Mouse (Mus musculus): Measurements from ENCODE around the gene Fbxo24. TPM values are rescaled to one million over a fixed set of nuclear protein-coding genes. Genes with fewer than 3 reads are reported as not detected.
A peak's percentile ranks its signal among the peaks of the same experiment; 100 is the strongest.

Fbxo24 gene
- total RNA-seq, 1 experiment from 2014 or later, result not detected

GRCm38 (mm10) chr5:137574470-137574901, 54.3 kb downstream of the Fbxo24 start:
- no peak for ATAC-seq (replicated peaks; ENCODE audit: insufficient number of reproducible peaks, low FRiP score, low TSS enrichment, poor library complexity, severe bottlenecking)

- no peak for ATAC-seq (replicated peaks; ENCODE audit: insufficient number of reproducible peaks, low FRiP score, low TSS enrichment, poor library complexity, severe bottlenecking)
Observed at GRCm38 (mm10) chr5:137570691-137571586, 57.9 kb downstream of the Fbxo24 start.

- no peak for ATAC-seq (replicated peaks; ENCODE audit: insufficient number of reproducible peaks, low FRiP score, low TSS enrichment, poor library complexity, severe bottlenecking)
Observed at GRCm38 (mm10) chr5:137570181-137570580, 58.6 kb downstream of the Fbxo24 start.

- ATAC-seq (replicated peaks; ENCODE audit: insufficient number of reproducible peaks, low FRiP score, low TSS enrichment, poor library complexity, severe bottlenecking), result peak; percentile 63; the same call in 1 of the 2 replicates
Observed at GRCm38 (mm10) chr5:137569665-137570064, 59.1 kb downstream of the Fbxo24 start, which contains the start of gene Tfr2. Tfr2 (plus strand) TSS chr5:137569840.

GRCm38 (mm10) chr5:137569031-137569430, 59.8 kb downstream of the Fbxo24 start:
- no peak for ATAC-seq (replicated peaks; ENCODE audit: insufficient number of reproducible peaks, low FRiP score, low TSS enrichment, poor library complexity, severe bottlenecking)

GRCm38 (mm10) chr5:137568223-137568798, 60.5 kb downstream of the Fbxo24 start:
- ATAC-seq (replicated peaks; ENCODE audit: insufficient number of reproducible peaks, low FRiP score, low TSS enrichment, poor library complexity, severe bottlenecking), result no peak

GRCm38 (mm10) chr5:137566416-137566815, 62.4 kb downstream of the Fbxo24 start:
- no peak for ATAC-seq (replicated peaks; ENCODE audit: insufficient number of reproducible peaks, low FRiP score, low TSS enrichment, poor library complexity, severe bottlenecking)

- ATAC-seq (replicated peaks; ENCODE audit: insufficient number of reproducible peaks, low FRiP score, low TSS enrichment, poor library complexity, severe bottlenecking), result no peak
Observed at GRCm38 (mm10) chr5:137565744-137566143, 63.1 kb downstream of the Fbxo24 start.

GRCm38 (mm10) chr5:137562965-137563364, 65.8 kb downstream of the Fbxo24 start:
- ATAC-seq (replicated peaks; ENCODE audit: insufficient number of reproducible peaks, low FRiP score, low TSS enrichment, poor library complexity, severe bottlenecking), result no peak

Other genes with a start within 250 kb of the Fbxo24 start
- not detected in 3 replicates for gene Zan, start 151.9 kb downstream of the Fbxo24 start, total RNA-seq (2017)
- 9.7 to 27.5 TPM (median 20.4 TPM) in 3 replicates for gene Pop7, start 126.5 kb downstream of the Fbxo24 start, total RNA-seq (2017)
- gene Gigyf1, start 110.5 kb downstream of the Fbxo24 start, total RNA-seq (2017), result 11.9 to 24.2 TPM (median 12.0 TPM) in 3 replicates
- gene Epo, start 95.8 kb downstream of the Fbxo24 start, total RNA-seq (2017), result not detected in 3 replicates
- 361 to 408 TPM (median 386 TPM) in 3 replicates for gene Gnb2, start 95.5 kb downstream of the Fbxo24 start, total RNA-seq (2017)
- not detected in 3 replicates for gene Actl6b, start 75.5 kb downstream of the Fbxo24 start, total RNA-seq (2017)
- gene Tfr2, start 59.2 kb downstream of the Fbxo24 start, total RNA-seq (2017), result 0.29 to 0.53 TPM (median 0.38 TPM) in 3 replicates
- gene Mospd3, start 27.9 kb downstream of the Fbxo24 start, total RNA-seq (2017), result 3.0 to 5.9 TPM (median 5.8 TPM) in 3 replicates
- gene Pcolce, start 15.2 kb downstream of the Fbxo24 start, total RNA-seq (2017), result not detected in 3 replicates
- 34.9 to 86.0 TPM (median 77.2 TPM) in 3 replicates for gene Lrch4, start 119 bp upstream of the Fbxo24 start, total RNA-seq (2017)
- 12.9 to 28.7 TPM (median 25.9 TPM) in 3 replicates for gene Gm20605, start 173 bp upstream of the Fbxo24 start, total RNA-seq (2017)
- 20.7 to 64.8 TPM (median 21.8 TPM) in 3 replicates for gene Sap25, start 12.3 kb upstream of the Fbxo24 start, total RNA-seq (2017)
- gene Irs3, start 16.7 kb upstream of the Fbxo24 start, total RNA-seq (2017), result 0.10 TPM in 1 of 3 replicates, not detected in the others
- gene Agfg2, start 55.7 kb upstream of the Fbxo24 start, total RNA-seq (2017), result 7.7 to 11.8 TPM (median 9.0 TPM) in 3 replicates
- 0.19 to 1.2 TPM (median 0.43 TPM) in 3 replicates for gene Nyap1, start 112.6 kb upstream of the Fbxo24 start, total RNA-seq (2017)
- gene Tsc22d4, start 116.7 kb upstream of the Fbxo24 start, total RNA-seq (2017), result 65.2 to 107 TPM (median 70.0 TPM) in 3 replicates
- 8.7 to 10.8 TPM (median 9.5 TPM) in 3 replicates for gene Ppp1r35, start 149.8 kb upstream of the Fbxo24 start, total RNA-seq (2017)
- 20.7 to 27.6 TPM (median 21.5 TPM) in 3 replicates for gene Mepce, start 158.7 kb upstream of the Fbxo24 start, total RNA-seq (2017)
- 5.5 to 18.4 TPM (median 12.3 TPM) in 3 replicates for gene Zcwpw1, start 158.8 kb upstream of the Fbxo24 start, total RNA-seq (2017)
- 231 to 298 TPM (median 257 TPM) in 3 replicates for gene Pilra, start 207.3 kb upstream of the Fbxo24 start, total RNA-seq (2017)
- gene Pilrb1, start 229.1 kb upstream of the Fbxo24 start, total RNA-seq (2017), result 98.4 to 185 TPM (median 149 TPM) in 3 replicates
- gene Pilrb2, start 242.8 kb upstream of the Fbxo24 start, total RNA-seq (2017), result 111 to 176 TPM (median 151 TPM) in 3 replicates